Mouse (Mus musculus): ENCODE results near the gene Ccdc162. TPM values are rescaled to one million over a fixed set of nuclear protein-coding genes. Genes with fewer than 3 reads are reported as not detected.

The Ccdc162 gene
- total RNA-seq, 2 experiments from 2014 or later = 0.41 to 0.92 TPM

DNA sequence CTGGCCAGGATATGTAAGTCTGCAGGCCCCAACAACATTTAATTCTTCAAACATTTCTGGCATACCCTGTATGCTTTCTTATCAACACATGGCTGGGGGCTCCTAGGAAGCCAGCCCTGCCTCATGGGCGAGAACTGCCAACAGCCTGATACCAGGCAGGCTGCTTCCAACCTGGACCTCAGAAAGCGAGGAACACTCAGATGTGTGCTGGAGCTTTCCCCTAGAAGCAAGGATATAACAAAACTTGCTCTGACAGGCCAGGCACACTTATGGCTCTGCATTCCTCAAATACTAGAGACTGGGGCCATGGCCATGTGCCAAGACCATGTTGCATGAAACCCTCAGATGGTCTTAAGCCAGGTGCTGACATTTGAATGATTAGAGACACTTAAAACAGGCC lies 121.5 kb downstream of the Ccdc162 start:
- DNase-seq (ENCODE audit: low spot score in 2 of 2) = no peak
- intact Hi-C loops (cut with DNase I) = no loop called here

DNA sequence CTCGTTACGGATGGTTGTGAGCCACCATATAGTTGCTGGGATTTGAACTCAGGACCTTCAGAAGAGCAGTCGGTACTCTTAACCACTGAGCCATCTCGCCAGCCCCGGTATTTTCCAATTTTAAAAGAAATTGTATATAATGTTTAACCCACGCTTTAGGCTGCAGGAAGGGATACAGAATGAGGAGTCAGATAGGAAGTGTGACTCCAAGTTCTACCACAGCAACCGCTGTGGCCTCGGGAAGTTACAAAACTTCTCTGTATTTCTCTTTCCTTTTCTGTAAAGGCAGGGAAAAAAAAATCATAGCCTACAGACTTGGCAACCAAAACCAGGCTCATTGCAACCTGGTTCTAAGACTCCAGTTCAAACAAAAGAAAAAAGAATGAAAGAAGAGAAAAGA lies 122.0 kb downstream of the Ccdc162 start:
- no peak for DNase-seq (ENCODE audit: low spot score in 2 of 2)

DNA sequence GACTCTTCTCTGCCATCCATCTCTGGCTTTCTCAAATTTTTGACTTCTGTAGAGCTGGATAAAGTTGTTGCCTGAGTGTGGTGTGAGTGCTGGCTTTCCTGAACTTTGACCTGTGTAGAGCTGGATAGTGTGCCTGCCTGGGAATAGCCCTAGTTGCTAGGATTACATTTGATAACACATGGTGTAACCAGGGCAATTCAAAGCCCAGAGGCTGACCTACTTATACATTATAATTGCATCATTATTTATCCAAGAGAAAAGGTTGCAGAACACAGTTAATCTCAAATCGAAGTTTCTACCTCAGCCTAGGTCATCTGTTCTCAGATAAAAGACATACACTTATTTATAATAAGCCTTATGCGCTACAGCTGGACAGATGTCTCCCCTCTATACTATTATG lies 127.8 kb downstream of the Ccdc162 start:
- intact Hi-C loops (cut with DNase I) = no loop called here
- DNase-seq (ENCODE audit: low spot score in 2 of 2) = no peak

More for the DNA sequence above, 122.0 kb downstream of the Ccdc162 start:
- intact Hi-C loops (cut with DNase I) = no loop called here

DNA sequence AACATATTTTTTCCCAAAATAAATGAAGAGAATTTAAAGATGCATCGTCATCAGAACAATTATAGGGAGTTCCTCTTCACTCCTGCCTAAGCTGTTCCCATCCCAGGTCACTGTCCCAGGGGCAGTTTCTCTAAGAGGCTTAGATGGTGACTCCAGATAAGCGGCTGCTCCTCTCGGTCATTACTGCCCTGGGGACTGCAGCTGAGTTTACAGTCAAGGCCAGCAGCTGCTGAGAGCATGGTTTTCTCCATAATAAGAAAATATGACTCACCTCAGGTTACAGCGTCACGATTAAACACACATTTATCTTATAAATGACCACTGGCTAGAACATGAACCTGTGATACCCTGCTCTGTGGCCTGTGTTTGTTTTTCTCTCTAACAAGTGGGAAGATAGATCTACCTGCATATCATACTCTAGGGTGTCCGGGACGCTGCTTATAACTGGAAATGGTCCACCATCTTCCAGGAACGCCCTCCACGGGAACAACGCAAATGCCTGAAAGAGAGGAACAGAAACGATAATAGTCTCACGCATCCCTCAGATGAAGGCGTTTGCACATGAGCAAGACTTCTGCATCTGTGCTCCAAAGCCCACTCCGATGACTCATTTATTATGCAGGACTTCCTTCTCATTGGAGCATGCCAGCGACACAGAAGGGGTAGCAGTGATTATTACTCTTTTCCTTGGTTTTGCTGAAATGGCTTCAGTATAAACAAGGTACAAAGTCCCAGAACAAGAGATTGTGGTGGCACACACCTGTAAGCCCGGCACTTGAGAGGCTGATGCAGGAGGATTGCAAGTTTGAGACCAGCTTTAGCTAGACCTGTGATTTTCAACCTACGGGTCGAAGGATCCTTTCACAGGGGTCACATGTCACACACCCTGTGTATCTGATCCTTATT lies 129.2 kb downstream of the Ccdc162 start:
- no peak for DNase-seq (ENCODE audit: low spot score in 2 of 2)
- intact Hi-C loops (cut with DNase I) = no loop called here

DNA sequence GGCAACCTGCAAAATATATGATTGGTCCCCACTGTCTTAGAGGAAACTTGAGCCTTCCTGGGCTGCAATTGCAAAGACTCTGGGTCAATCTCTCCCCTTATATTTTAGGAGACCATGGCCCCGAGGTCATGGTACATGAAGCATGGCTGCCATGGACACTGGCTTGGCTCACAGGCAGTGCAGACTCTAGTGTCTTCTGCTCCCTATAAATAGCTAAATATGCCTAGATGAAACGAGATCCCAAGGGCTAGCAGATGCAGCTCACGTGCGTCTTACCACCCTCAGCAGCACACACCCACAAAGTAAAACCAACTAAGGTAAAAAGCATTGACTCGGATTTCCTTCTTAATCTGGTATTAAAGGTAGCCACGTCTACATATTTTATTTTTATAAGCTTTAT lies 133.1 kb downstream of the Ccdc162 start:
- intact Hi-C loops (cut with DNase I) = no loop called here
- no peak for DNase-seq (ENCODE audit: low spot score in 2 of 2)

DNA sequence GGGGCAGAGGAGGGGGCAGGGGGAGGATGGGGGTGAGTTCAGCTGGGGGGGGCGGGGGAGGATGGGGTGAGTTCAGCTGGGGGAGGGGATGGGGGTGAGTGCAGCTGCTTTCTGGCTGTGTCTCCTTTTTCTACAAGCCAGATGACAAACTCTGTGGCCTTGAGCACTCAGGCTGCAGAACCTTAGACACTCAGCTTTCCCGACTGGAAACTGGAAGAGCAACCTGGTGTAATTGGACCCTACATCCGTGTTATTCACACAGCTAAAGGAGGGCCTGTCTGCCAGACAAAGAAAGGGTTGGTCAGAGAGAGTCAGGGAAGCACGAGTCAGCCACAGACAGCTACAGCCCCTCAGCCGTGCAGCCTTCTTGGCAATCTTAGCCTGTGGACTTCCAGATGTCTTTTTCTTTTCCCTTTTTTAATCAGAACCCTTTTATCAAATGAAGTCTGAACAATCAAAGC lies 133.5 kb downstream of the Ccdc162 start:
- intact Hi-C loops (cut with DNase I) = no loop called here
- no peak for DNase-seq (ENCODE audit: low spot score in 2 of 2)

DNA sequence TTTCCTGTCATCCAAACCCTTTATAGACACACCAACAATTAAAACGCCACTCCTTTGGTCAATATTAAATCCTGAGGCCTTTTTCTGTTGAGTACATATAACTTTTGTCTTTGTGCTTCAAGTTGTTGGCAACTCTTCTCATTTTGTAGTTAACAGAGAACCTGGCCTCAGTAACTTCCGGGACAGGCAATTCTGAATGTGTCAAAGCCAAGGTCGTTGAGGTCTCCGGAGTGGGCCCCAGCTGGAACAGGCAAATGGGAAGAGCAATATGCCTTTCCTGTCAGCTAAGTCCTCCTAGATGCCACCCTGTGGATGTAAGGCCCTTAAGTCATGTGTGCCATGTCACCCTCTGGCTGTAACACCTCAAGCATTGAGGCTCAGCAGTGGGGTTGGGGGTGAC lies 136.0 kb downstream of the Ccdc162 start:
- intact Hi-C loops (cut with DNase I) = no loop called here

DNA sequence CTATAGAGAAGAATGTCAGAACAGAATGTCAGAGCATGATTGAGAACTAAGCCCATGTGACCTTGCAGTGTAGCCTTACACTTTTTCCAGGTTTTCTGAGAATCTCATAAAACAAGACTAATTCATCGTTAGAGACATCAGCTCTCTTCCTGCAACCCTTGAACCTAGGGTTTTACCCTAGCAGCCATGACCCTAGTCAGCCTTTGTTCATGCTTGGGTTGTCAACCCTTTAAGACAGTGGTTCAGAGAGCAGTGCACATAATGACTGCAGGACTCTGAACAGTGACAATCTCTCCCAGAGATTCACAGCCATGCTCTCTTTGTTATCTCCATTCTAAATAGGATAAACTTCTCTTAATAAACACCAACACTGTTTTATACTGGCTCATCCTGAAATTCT lies 137.9 kb downstream of the Ccdc162 start:
- intact Hi-C loops (cut with DNase I) = no loop called here
- DNase-seq (ENCODE audit: low spot score in 2 of 2) = no peak

More for the DNA sequence above, 136.0 kb downstream of the Ccdc162 start:
- no peak for DNase-seq (ENCODE audit: low spot score in 2 of 2)

DNA sequence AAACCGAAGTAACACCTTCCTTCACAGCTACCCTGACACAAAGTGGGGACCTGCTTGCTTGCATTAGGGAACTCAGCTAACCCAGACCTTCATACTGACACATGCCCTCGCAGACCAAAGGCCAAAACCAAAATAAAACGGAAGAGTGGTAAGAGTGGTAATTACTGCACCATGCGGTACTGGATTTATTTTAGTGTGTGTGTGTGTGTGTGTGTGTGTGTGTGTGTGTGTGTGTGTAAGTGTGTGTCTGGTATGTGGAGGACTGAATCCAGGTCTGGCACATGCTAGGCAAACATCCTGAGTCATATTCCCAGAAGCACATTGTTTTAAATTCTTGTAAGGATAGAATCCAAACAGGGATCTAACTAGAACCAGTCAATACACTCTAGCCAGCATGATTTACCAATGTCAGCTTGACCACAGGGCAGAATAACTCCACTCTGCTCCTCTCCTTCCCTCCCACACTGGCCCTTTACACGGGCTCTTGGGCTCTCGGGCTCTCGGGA lies 140.1 kb downstream of the Ccdc162 start:
- intact Hi-C loops (cut with DNase I) = no loop called here
- no peak for DNase-seq (ENCODE audit: low spot score in 2 of 2)

DNA sequence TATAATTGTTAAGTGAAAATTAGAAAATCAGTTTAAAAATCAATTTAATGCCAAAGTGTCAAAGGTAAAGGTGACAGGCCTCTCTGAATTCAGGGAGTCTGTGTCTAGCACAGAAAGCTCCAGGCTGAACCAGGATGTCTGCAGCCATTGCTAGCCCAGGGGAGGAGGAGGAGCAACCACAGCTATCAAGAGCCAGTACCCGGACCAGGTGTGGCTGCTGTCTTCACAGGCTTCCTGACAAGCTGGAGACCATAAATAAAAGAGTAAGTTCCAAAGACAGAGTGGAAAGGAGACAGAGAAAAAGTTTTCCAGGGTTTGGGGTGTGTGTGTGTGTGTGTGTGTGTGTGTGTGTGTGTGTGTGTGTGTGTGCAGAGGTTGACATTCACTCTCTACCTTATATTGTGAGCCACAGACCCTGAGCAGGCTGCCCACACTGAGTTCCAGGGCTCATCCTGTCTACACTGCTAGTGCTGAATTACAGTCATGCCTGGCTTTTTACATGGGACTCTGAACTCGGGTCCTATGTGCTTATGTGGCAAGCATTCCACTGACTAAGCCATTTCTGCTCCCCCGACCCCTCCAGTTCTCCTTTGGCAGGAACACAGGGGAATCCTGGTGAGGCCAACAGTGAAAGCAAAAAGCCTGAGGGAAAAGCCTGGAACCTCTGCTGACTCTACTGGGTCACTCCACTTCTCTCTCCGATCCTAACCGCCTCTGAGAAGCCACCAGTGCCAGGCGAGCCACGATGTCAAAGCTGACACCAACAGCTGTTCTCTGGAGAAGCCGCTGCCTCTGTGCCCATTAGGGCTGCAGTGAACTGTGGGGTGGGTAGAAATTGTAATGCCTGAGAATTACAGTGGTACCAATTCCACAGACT lies 140.7 kb downstream of the Ccdc162 start:
- DNase-seq (ENCODE audit: low spot score in 2 of 2) = no peak
- intact Hi-C loops (cut with DNase I) = no loop called here

DNA sequence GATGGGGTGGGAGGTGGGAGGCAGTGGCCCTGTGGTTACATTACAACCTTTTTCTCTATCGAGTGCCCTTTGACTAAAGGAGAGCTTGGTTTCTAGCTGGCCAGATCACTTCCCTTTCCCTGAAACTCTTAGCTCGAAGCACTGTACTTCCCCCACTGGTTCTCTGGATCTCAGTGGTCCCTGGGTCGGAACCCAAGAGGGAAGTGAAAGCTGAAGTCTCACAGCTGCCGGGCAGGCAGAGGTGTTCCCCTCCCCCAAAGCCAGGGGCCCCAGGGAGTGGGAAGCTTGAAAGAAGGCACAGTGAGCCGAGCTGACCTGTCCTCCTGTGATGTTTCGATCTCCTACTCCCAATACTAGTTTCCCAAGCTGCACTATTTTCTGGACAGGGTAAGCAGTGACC lies 143.2 kb downstream of the Ccdc162 start:
- DNase-seq (ENCODE audit: low spot score in 2 of 2) = peak; percentile 11 to 48
- intact Hi-C loops (cut with DNase I) = no loop called here

DNA sequence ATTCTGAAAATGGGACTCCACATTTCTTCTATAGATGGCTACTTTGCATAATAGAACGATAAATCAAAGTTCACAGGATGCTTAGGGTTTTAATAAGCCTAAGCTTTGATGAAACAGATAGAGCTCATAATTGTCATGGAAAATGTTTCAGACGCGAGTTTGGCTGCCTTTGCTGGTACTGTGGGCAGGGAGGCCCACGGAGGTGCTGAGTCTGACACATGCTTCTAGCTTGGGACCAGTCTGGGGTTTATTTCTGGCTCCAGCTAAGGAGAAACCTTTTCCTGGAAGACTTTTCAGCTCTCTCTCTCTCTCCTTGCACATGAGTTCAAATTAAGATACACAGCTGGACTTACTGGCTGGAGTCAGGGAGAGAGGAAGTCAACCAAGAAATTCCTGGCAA lies 144.2 kb downstream of the Ccdc162 start:
- intact Hi-C loops (cut with DNase I) = no loop called here
- peak; percentile 6 to 59 for DNase-seq (ENCODE audit: low spot score in 2 of 2)

DNA sequence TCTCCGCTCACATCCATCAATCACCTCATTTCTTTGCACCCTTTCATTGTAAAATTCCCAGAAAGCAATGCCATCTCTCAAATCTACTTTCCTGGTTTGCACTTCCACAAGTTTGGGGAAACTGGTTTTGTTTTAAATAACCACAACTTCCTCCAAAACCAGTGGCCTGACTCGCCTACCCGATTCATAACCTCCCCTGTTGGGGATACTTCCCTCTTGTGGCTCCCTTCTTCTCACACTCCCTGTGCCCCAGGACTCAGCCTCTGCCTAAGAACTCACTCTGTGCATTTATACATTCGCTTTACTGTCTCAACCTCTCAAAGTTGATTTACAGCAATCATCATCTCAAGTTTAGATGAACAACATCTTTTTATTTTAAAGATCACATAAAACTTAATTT lies 145.4 kb downstream of the Ccdc162 start:
- DNase-seq (ENCODE audit: low spot score in 2 of 2) = no peak
- intact Hi-C loops (cut with DNase I) = no loop called here

DNA sequence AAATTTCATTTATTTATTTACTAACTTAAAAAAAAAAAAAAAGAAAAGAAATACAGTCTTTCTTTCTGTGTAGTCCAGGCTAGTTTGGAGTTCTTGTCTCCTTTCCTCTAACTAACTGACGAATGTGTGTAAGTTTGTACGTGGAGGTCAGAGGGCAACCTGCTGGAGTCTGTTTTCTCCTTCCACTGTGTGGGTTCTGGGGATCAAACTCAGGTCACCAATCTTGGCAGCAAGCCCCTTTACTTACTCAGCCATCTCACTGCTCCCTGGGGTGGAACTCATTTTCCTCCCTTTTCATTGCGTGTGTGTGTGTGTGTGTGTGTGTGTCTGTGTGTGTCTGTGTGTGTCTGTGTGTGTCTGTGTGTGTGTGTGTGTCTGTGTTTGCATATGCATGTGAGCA lies 148.1 kb downstream of the Ccdc162 start:
- DNase-seq (ENCODE audit: low spot score in 2 of 2) = no peak
- intact Hi-C loops (cut with DNase I) = no loop called here

DNA sequence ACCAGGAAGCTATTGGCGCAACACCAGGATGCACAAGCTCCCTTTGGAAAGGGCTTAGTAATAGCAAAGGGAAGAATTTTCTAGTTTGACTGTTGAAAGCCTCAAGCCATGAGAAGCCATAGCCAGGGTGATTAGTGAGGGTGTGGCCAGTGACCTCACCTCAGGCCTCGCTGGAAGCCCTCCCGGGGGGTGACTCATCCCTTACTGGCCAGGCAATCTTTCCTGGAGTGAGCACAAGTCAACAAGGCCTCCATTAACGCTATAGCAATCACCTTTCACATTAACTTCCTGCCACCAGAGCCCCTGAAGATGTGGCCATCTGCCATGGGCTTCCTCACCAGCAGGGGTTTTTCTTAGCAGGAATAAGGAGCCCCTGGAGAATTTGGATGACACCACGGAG lies 151.3 kb downstream of the Ccdc162 start:
- intact Hi-C loops (cut with DNase I) = no loop called here
- no peak for DNase-seq (ENCODE audit: low spot score in 2 of 2)

DNA sequence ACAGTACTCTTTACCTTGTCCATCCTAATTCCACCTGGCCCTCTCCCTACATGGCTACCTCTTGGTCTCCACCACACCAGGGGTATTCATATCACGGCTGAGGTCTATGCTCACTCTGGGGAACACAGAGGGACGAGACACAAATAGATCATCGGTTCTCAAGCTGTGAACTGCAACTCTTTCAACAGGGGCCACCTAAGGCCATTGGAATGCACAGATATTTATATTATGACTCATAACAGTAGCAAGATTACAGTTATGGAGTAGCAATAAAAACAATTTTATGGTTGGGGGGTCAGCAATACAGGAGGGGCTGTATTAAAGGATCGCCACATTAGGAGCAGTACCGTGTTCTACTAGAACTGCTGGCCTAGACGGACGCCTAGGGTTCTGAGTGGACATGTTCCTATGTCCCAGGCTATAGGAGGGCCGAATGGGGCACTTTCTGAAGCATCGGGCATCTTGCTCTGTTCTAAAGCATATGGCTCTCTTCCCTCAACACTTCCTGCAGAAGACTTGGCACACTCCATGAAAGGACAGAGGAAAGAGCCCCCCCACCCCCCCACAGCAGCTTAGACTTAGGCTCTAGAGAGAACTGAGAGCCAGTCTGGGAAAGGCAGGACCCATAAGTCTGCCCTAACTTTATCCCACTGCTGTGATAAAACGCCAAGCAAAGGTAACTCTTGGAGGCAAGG lies 154.6 kb downstream of the Ccdc162 start:
- no peak for DNase-seq (ENCODE audit: low spot score in 2 of 2)
- intact Hi-C loops (cut with DNase I) = no loop called here

DNA sequence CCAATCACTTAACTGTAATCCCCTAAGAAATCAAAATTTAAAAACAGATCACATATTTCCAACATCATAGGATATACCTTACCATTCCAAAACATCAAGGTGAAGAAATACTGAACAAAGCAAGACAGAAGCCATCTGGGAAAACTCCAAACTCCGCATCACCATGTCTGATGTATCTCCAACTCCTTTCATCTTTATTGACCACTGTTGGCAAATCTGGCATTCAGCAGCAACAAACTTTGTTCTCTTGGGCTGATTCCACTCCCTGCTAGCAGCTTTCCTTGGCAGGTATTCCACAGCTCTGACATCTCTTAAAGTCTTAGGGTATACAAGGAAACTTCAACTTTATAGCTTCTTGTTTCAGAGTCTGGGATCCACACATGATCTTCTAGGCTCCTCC lies 158.0 kb downstream of the Ccdc162 start:
- intact Hi-C loops (cut with DNase I) = no loop called here
- DNase-seq (ENCODE audit: low spot score in 2 of 2) = no peak

DNA sequence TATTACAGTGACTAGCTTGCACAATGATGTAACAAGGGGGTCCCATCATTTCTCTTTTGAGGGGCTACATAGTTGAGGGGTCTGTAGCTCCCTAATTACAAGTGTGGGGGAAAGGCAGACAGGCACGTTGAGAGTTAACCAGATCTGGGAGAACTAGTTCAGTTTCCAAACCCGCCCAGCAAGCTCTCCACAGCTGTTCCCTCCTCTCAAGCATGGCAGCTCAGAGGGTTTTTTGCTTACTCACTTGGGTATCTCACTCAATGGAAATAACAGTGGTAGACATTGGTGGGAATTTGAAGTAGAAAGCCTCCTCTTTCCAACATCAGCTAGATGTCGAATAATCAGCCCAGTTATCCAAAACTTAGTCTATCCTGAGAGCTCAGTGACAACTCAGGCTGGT lies 161.4 kb downstream of the Ccdc162 start:
- intact Hi-C loops (cut with DNase I) = no loop called here
- DNase-seq (ENCODE audit: low spot score in 2 of 2) = no peak

DNA sequence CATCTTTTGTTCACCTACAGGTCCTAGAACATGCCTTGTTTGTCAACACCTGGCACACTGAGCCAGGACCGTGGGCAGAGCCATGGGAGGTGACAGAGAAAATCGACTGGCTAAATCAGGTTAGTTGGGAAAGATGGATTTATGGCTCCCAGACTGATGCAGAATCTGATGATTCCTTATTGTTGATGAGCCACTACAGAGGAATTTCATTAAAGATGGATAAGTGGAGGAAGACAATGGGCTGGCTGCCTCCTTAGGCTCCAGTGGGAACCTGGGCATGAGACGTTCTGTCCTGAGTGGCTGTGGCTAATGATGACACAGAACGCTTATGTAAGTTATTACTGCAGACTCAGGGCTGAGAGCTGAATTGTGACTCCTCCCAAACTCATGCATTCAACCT lies 162.7 kb downstream of the Ccdc162 start:
- intact Hi-C loops (cut with DNase I) = no loop called here
- peak in 1 of 2 experiments; percentile 9 for DNase-seq (ENCODE audit: low spot score in 2 of 2)
